Mouse (Mus musculus) gastrocnemius, adult 2 months (tissue): ENCODE measurements around the gene Phlpp1. TPM values are rescaled to one million over a fixed set of nuclear protein-coding genes. Genes with fewer than 3 reads are reported as not detected.

Experiments used
- DNase-seq: peaks from one replicate; pipeline ENCODE4 v3.0.0; 2022
- H3K27ac ChIP-seq: fragments of 200-600 bp; 2 replicates; pipeline ENCODE4 v1.8.1; 2022; ENCODE audit warnings: mild to moderate bottlenecking
- H3K4me3 ChIP-seq: fragments of 200-600 bp; 2 replicates; pipeline ENCODE4 v1.8.1; 2022; ENCODE audit warnings: mild to moderate bottlenecking, moderate library complexity
- CTCF ChIP-seq: fragments of 200-600 bp; IDR thresholded peaks from 2 replicates; pipeline ENCODE4 v1.8.1; 2022; ENCODE audit warnings: antibody characterized with exemption, mild to moderate bottlenecking, moderate library complexity
- intact Hi-C: fragments of 180-260 bp; cut with DNase I; formaldehyde crosslinking; loops from one replicate; pipeline ENCODE4 v1.15.1; 2025
- total RNA-seq, 2 experiments: library from RNA; stranded (reverse); gene quantifications; 2 replicates each; pipeline ENCODE4 v1.2.3; 2021

Phlpp1 gene
- total RNA-seq, 2 experiments from 2014 or later: 8.1 to 9.0 TPM

- no peak overlapping the region for H3K27ac ChIP-seq
- DNase-seq: no peak
- intact Hi-C loops: no loop called here
- no peak overlapping the region for H3K4me3 ChIP-seq
- TF ChIP-seq CTCF: no peak
These were observed 17.2 kb downstream of the Phlpp1 start for GRCm38 (mm10) chr1:106188756-106189155.

DNA sequence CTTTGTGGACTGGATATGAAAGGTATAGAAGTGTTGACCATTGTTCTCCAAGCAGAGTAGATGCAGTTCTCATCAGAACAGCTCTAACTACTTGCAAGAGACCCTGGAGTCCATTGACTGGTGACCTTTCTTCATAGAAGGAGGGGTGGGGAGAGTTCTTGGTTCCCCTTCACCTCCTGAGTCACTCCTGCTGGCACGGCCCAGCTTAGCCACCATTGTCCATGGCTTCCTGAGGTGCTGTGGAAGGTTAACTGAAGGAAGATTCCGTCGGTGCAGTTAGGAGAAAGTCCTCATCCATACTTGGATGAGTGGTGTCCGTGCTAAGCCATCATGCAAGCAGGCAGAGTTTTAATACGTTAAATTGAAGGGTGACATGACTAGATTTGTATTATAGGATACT is 17.8 kb downstream of the Phlpp1 start:
- DNase-seq: no peak
- no peak for TF ChIP-seq CTCF
- peak overlapping the region; percentile 29; the same call in 1 of the 2 replicates for H3K27ac ChIP-seq
- intact Hi-C loops: no loop called here
- no peak overlapping the region for H3K4me3 ChIP-seq

DNA sequence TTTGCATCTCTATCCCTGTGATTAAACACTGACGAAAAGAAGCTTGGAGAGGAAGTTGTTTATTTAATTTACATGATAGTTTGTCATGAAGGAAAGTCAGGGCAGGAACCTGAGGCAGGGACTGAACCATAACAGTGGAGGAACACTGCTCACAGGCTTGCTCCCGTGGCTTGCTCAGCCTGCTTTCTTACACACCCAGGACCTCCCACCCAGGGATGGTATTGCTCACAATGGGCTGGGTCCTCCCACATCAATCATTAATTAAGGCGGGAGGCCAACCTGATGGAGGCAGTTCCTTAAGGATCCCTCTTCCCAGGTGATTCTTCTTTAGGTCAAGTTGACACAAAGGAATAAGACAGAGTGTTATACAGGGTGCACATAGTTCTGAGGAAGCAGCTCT is 19.1 kb downstream of the Phlpp1 start:
- no peak for DNase-seq
- TF ChIP-seq CTCF: no peak
- H3K4me3 ChIP-seq: no peak overlapping the region
- H3K27ac ChIP-seq: no peak overlapping the region
- intact Hi-C loops: no loop called here

GRCm38 (mm10) chr1:106191885-106192284 is 20.3 kb downstream of the Phlpp1 start:
- H3K27ac ChIP-seq: no peak overlapping the region
- no peak for TF ChIP-seq CTCF
- DNase-seq: no peak
- H3K4me3 ChIP-seq: no peak overlapping the region
- intact Hi-C loops: no loop called here

- Histone ChIP-seq H3K4me3 (no peak overlapping the region), H3K27ac (no peak overlapping the region; the same call in 1 of the 2 replicates)
- intact Hi-C loops: no loop called here
- no peak for TF ChIP-seq CTCF
- DNase-seq: no peak
These were observed 21.4 kb downstream of the Phlpp1 start for GRCm38 (mm10) chr1:106192864-106193470.

DNA sequence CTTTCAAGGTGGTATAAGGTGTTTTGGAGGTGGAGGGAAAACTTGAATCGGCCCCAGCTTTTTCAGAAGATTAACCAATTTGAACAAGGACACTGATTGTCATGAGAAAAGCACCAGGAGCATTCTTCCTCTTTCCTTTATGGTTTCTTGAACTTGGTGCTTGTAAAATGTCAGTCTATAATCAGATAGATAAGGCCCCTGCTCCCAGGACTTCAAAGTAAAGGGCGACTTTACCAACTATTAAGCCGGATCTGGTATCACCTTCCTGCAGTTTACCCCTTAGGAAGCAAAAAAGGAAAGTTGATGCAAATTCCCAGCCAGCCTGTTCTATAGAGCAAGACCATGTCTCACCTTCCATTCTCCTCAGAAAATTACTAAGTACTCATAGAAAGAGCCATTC is 21.9 kb downstream of the Phlpp1 start:
- intact Hi-C loops: no loop called here
- no peak for DNase-seq
- no peak for TF ChIP-seq CTCF
- Histone ChIP-seq H3K27ac (no peak overlapping the region; the same call in 1 of the 2 replicates), H3K4me3 (no peak overlapping the region)

DNA sequence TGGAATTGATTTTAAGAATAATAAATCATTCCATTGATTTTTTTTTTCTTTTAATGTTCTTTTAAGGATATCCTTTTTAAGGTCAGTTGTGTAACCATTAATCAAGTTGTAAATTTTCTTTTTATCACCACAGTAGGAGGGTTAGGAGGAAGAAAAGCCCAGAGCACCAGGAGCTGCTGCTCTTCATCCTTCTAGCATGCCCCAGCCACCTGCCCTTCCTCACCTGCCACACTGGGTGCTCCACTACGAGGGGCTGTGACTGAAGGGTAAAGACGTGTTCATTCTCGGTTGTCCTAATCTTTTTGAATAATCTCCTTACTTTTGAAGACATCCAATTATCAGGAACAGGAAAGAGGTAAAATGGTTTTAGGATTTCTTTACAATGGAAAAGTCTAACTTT is 22.7 kb downstream of the Phlpp1 start:
- Histone ChIP-seq H3K4me3 (no peak overlapping the region), H3K27ac (no peak overlapping the region)
- intact Hi-C loops: no loop called here
- DNase-seq: no peak
- no peak for TF ChIP-seq CTCF

DNA sequence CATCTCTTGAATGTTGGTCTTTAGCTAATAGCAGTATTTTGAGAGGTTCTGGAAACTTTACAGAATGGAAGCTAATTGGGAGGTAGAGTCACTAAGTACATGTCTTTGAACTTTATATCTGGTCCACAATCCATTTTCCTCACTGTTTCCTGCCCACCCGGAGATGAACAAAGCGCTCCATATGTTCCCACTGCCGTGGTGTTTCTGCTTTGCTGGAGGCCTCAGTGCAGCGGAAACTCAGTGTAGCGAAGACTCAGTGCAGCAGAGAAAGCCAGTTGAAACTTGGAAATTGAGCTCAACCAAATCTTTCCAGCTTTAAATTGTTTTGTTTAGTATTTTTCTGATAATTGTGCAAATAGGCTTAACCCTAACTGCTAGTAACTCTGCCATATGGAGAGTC is 26.4 kb downstream of the Phlpp1 start:
- H3K27ac ChIP-seq: no peak overlapping the region
- no peak for TF ChIP-seq CTCF
- intact Hi-C loops: no loop called here
- no peak for DNase-seq
- H3K4me3 ChIP-seq: no peak overlapping the region

DNA sequence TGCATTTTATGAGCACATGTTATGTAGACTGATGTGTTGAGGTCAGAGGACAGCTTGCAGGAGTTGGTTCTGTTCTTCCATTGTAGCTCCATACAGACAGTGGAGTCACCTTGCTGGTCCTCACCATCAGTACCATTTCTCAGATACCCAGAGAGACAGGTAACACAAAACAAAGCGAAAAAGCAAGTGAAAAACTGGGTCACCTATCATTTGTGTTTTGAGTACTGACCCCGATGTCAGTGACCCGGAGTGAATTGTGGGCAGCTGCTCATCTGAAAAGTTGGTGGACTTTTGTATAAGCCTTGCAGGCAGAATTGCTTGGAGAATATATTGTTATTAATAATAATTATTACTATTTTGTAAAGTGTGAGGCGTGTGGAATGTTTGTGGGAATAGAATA is 27.6 kb downstream of the Phlpp1 start:
- intact Hi-C loops: no loop called here
- Histone ChIP-seq H3K4me3 (no peak overlapping the region), H3K27ac (peak overlapping the region; percentile 52)
- no peak for DNase-seq
- TF ChIP-seq CTCF: no peak

- DNase-seq: peak; percentile 54
- H3K4me3 ChIP-seq: peak overlapping the region; percentile 26; the same call in 1 of the 2 replicates
- intact Hi-C loops: no loop called here
- H3K27ac ChIP-seq: peak overlapping the region; percentile 52
- TF ChIP-seq CTCF: no peak
These were observed 28.1 kb downstream of the Phlpp1 start for GRCm38 (mm10) chr1:106199686-106200085.

DNA sequence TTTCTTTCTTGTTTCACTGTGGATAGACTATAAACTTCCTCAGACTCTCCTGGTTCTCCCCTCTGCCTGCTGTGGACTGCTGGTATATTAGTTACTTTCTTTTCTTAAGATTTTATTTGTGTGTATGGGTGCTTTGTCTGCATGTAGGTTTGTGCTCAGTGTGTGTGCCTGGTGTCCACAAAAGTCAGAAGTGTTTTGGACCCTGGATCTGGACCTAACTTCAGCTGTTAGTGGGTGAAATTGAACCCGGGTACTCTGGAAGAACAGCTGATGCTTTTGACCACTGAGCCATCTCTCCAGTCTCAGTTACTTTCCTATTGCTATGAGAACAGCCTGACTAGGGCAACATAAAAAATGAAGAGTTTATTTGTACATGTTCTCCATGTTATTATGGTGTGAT is 29.5 kb downstream of the Phlpp1 start:
- no peak overlapping the region for H3K4me3 ChIP-seq
- intact Hi-C loops: no loop called here
- TF ChIP-seq CTCF: no peak
- DNase-seq: no peak
- H3K27ac ChIP-seq: peak overlapping the region; percentile 28; the same call in 1 of the 2 replicates

- TF ChIP-seq CTCF: no peak
- no peak overlapping the region for H3K4me3 ChIP-seq
- DNase-seq: no peak
- H3K27ac ChIP-seq: no peak overlapping the region
- intact Hi-C loops: no loop called here
These were observed 30.4 kb downstream of the Phlpp1 start for GRCm38 (mm10) chr1:106201929-106202328.

GRCm38 (mm10) chr1:106203942-106204341 is 32.4 kb downstream of the Phlpp1 start:
- no peak for DNase-seq
- TF ChIP-seq CTCF: no peak
- H3K4me3 ChIP-seq: no peak overlapping the region
- intact Hi-C loops: no loop called here
- H3K27ac ChIP-seq: no peak overlapping the region

DNA sequence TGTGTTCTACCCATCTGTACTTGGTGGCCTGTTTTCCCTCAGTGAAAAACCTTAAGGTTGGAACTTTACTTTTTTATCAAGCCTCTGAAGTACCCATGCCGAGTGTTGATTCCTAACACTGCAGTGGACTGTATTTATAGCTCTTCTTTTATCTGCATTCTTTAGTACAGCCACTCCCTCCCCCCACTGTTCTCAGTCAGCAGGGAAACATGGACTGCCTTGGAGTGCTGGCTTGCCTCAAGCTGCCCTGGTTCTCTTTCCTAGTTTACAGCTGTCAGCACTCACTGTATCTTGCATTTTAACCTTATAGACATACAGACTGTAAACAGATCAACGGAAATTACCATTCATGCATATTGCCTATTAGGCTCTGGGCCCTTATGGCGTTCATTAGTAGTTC is 32.8 kb downstream of the Phlpp1 start:
- Histone ChIP-seq H3K4me3 (no peak overlapping the region), H3K27ac (no peak overlapping the region)
- no peak for TF ChIP-seq CTCF
- intact Hi-C loops: no loop called here
- DNase-seq: no peak
